Mouse (Mus musculus) hindbrain, embryonic 11.5 days (tissue): ENCODE results near the gene Dync2li1. TPM values are rescaled to one million over a fixed set of nuclear protein-coding genes. Genes with fewer than 3 reads are reported as not detected.
A peak's percentile ranks its signal among the peaks of the same experiment; 100 is the strongest.

Experiments used
- ATAC-seq: fragments of 200-750 bp; cut with Nextera tagmentation; 2 replicates; pipeline ENCODE4 v1.8.0; 2017; ENCODE audit warnings: mild to moderate bottlenecking, moderate TSS enrichment, moderate library complexity; ENCODE audit not compliant: low FRiP score
- DNase-seq: peaks from one replicate; pipeline ENCODE4 v3.0.0-alpha.2; 2015; ENCODE audit warnings: low spot score
- H3K27ac ChIP-seq: fragments of 300-500 bp; sonication (generic); 2 replicates; pipeline ENCODE4 v1.5.1; 2014; ENCODE audit warnings: mild to moderate bottlenecking, low read depth, low read length
- H3K27me3 ChIP-seq: fragments of 300-500 bp; sonication (generic); 2 replicates; pipeline ENCODE4 v1.6.1; 2014; ENCODE audit warnings: mild to moderate bottlenecking, low read length, moderate library complexity, mixed read lengths; ENCODE audit not compliant: control insufficient read depth, insufficient read depth
- H3K36me3 ChIP-seq: fragments of 300-500 bp; sonication (generic); 2 replicates; pipeline ENCODE4 v1.6.1; 2014; ENCODE audit warnings: mild to moderate bottlenecking, low read length, moderate library complexity, mixed read lengths; ENCODE audit not compliant: control insufficient read depth, insufficient read depth
- H3K4me1 ChIP-seq: fragments of 300-500 bp; sonication (generic); replicated peaks from 2 replicates; pipeline ENCODE4 v1.6.1; 2014; ENCODE audit warnings: low read length, mixed read lengths; ENCODE audit not compliant: control insufficient read depth, insufficient read depth
- H3K4me2 ChIP-seq: fragments of 300-500 bp; sonication (generic); replicated peaks from 2 replicates; pipeline ENCODE4 v1.6.1; 2014; ENCODE audit warnings: mild to moderate bottlenecking, low read depth, low read length
- H3K4me3 ChIP-seq: fragments of 300-500 bp; sonication (generic); 2 replicates; pipeline ENCODE4 v1.5.1; 2014; ENCODE audit warnings: low read depth, low read length
- H3K9ac ChIP-seq: fragments of 300-500 bp; sonication (generic); 2 replicates; pipeline ENCODE4 v1.6.1; 2014; ENCODE audit warnings: low read depth, low read length
- H3K9me3 ChIP-seq: fragments of 300-500 bp; sonication (generic); 2 replicates; pipeline ENCODE4 v1.6.1; 2016; ENCODE audit warnings: low read length; ENCODE audit not compliant: control insufficient read depth
- WGBS: fragments of 180-500 bp; shearing (Covaris S2); extraction: QIAGEN DNeasy Blood & Tissue Kit; methylation state at CpG from one replicate; pipeline ENCODE4 v1.1.7; 2014; 5-methylcytosine and 5-hydroxymethylcytosine counted together
- polyA plus RNA-seq: library from polyadenylated mRNA; unstranded; fragments of >200 nt; fragmentation: Nextera tagmentation; extraction: Ambion mirVana; gene quantifications from 2 replicates; pipeline ENCODE4 v1.2.1, GENCODE M21; 2014

The Dync2li1 gene
- polyA plus RNA-seq, 1 experiment from 2014 or later: 36.0 TPM

- no peaks in the 10 kb centered on the region for H3K4me1 ChIP-seq
- H3K36me3 ChIP-seq: no peaks in the 10 kb centered on the region
- ATAC-seq: no peak
- H3K4me3 ChIP-seq: no peak overlapping the region
- no peak overlapping the region for H3K4me2 ChIP-seq
- no peaks in the 10 kb centered on the region for H3K27me3 ChIP-seq
- H3K27ac ChIP-seq: no peak overlapping the region
- DNase-seq: no peak
- H3K9ac ChIP-seq: no peak overlapping the region
- WGBS: 86% methylated on average over 5 of the region's 5 CpGs
- no peaks in the 10 kb centered on the region for H3K9me3 ChIP-seq
Observed at GRCm38 (mm10) chr17:84689316-84689715, 63.0 kb downstream of the Dync2li1 start.

GRCm38 (mm10) chr17:84690111-84690510 is 63.8 kb downstream of the Dync2li1 start:
- Histone ChIP-seq H3K9ac (no peak overlapping the region), H3K9me3 (no peaks in the 10 kb centered on the region), H3K36me3 (no peaks in the 10 kb centered on the region), H3K4me1 (no peaks in the 10 kb centered on the region), H3K4me2 (no peak overlapping the region), H3K27me3 (no peaks in the 10 kb centered on the region), H3K4me3 (no peak overlapping the region), H3K27ac (no peak overlapping the region)
- ATAC-seq (no peak), DNase-seq (no peak)
- 83% methylated on average over 5 of the region's 5 CpGs for WGBS

- Histone ChIP-seq H3K9ac (no peak overlapping the region), H3K9me3 (no peaks in the 10 kb centered on the region), H3K4me3 (no peak overlapping the region), H3K27me3 (no peaks in the 10 kb centered on the region), H3K4me2 (no peak overlapping the region), H3K27ac (no peak overlapping the region), H3K4me1 (no peaks in the 10 kb centered on the region), H3K36me3 (no peaks in the 10 kb centered on the region)
- DNase-seq: no peak
- WGBS: 84% methylated on average over 2 of the region's 2 CpGs
- ATAC-seq: no peak
Observed at GRCm38 (mm10) chr17:84693741-84694140, 67.4 kb downstream of the Dync2li1 start.

- Histone ChIP-seq H3K27me3 (no peaks in the 10 kb centered on the region), H3K36me3 (no peaks in the 10 kb centered on the region), H3K9me3 (no peaks in the 10 kb centered on the region), H3K4me3 (no peak overlapping the region), H3K27ac (no peak overlapping the region), H3K4me2 (no peak overlapping the region), H3K4me1 (no peaks in the 10 kb centered on the region), H3K9ac (no peak overlapping the region)
- DNase-seq: no peak
- WGBS: 78% methylated on average over 6 of the region's 6 CpGs
- ATAC-seq: no peak
Observed at GRCm38 (mm10) chr17:84696537-84696936, 70.2 kb downstream of the Dync2li1 start.

GRCm38 (mm10) chr17:84698727-84699126 is 72.4 kb downstream of the Dync2li1 start:
- H3K27me3 ChIP-seq: no peaks in the 10 kb centered on the region
- no peak overlapping the region for H3K4me2 ChIP-seq
- H3K27ac ChIP-seq: no peak overlapping the region
- H3K9ac ChIP-seq: no peak overlapping the region
- ATAC-seq (peak; percentile 43; the same call in 1 of the 2 replicates), DNase-seq (peak; percentile 77)
- H3K4me3 ChIP-seq: no peak overlapping the region
- 32% methylated on average over 5 of the region's 5 CpGs for WGBS
- H3K4me1 ChIP-seq: no peaks in the 10 kb centered on the region
- H3K36me3 ChIP-seq: no peaks in the 10 kb centered on the region
- H3K9me3 ChIP-seq: no peaks in the 10 kb centered on the region

Other genes with a start within 250 kb of the Dync2li1 start
- gene Thada, start 160.3 kb upstream of the Dync2li1 start, polyA plus RNA-seq: 7.9 and 13.1 TPM in 2 replicates
- gene Plekhh2, start 114.6 kb upstream of the Dync2li1 start, polyA plus RNA-seq: 2.3 and 3.4 TPM in 2 replicates
- gene Abcg8, start 49.8 kb downstream of the Dync2li1 start, polyA plus RNA-seq: 0.28 and 0.42 TPM in 2 replicates
- 2.2 and 3.0 TPM in 2 replicates for gene Abcg5, start 56.5 kb downstream of the Dync2li1 start, polyA plus RNA-seq
- 50.8 and 53.2 TPM in 2 replicates for gene Lrpprc, start 164.3 kb downstream of the Dync2li1 start, polyA plus RNA-seq